Mouse (Mus musculus): ENCODE measurements around the gene Glipr2. TPM values are rescaled to one million over a fixed set of nuclear protein-coding genes. Genes with fewer than 3 reads are reported as not detected.

The Glipr2 gene
- total and polyA plus RNA-seq, 3 experiments, result 60.3 to 146 (median 62.8) TPM

Other genes starting within 250 kb of the Glipr2 start
- not detected in 2 replicates for gene Olfr71, start 247.1 kb upstream of the Glipr2 start, total RNA-seq (2012; rRNA removed)
- not detected in 2 replicates for gene Olfr71, start 247.1 kb upstream of the Glipr2 start, total RNA-seq (2014; rRNA removed)
- gene Olfr71, start 247.1 kb upstream of the Glipr2 start, polyA plus RNA-seq (2012; ENCODE audit: insufficient read length, low read depth), result not detected in 2 replicates
- not detected in 2 replicates for gene Hrct1, start 230.2 kb upstream of the Glipr2 start, total RNA-seq (2012; rRNA removed)
- not detected in 2 replicates for gene Hrct1, start 230.2 kb upstream of the Glipr2 start, total RNA-seq (2014; rRNA removed)
- not detected in 2 replicates for gene Hrct1, start 230.2 kb upstream of the Glipr2 start, polyA plus RNA-seq (2012; ENCODE audit: insufficient read length, low read depth)
- gene Spaar, start 227.4 kb upstream of the Glipr2 start, total RNA-seq (2012; rRNA removed), result not detected in 2 replicates
- not detected in 2 replicates for gene Spaar, start 227.4 kb upstream of the Glipr2 start, total RNA-seq (2014; rRNA removed)
- gene Spaar, start 227.4 kb upstream of the Glipr2 start, polyA plus RNA-seq (2012; ENCODE audit: insufficient read length, low read depth), result not detected in 2 replicates
- not detected in 2 replicates for gene Olfr159, start 186.4 kb upstream of the Glipr2 start, total RNA-seq (2012; rRNA removed)
- not detected in 2 replicates for gene Olfr159, start 186.4 kb upstream of the Glipr2 start, total RNA-seq (2014; rRNA removed)
- gene Olfr159, start 186.4 kb upstream of the Glipr2 start, polyA plus RNA-seq (2012; ENCODE audit: insufficient read length, low read depth), result not detected in 2 replicates
- gene Olfr156, start 133.5 kb upstream of the Glipr2 start, total RNA-seq (2012; rRNA removed), result not detected in 2 replicates
- not detected in 2 replicates for gene Olfr156, start 133.5 kb upstream of the Glipr2 start, total RNA-seq (2014; rRNA removed)
- not detected in 2 replicates for gene Olfr156, start 133.5 kb upstream of the Glipr2 start, polyA plus RNA-seq (2012; ENCODE audit: insufficient read length, low read depth)
- gene Olfr157, start 117.2 kb upstream of the Glipr2 start, total RNA-seq (2012; rRNA removed), result not detected in 2 replicates
- not detected in 2 replicates for gene Olfr157, start 117.2 kb upstream of the Glipr2 start, total RNA-seq (2014; rRNA removed)
- 0.03 TPM in 1 of 2 replicates, not detected in the other for gene Olfr157, start 117.2 kb upstream of the Glipr2 start, polyA plus RNA-seq (2012; ENCODE audit: insufficient read length, low read depth)
- not detected in 2 replicates for gene Olfr155, start 105.8 kb upstream of the Glipr2 start, total RNA-seq (2012; rRNA removed)
- not detected in 2 replicates for gene Olfr155, start 105.8 kb upstream of the Glipr2 start, total RNA-seq (2014; rRNA removed)
- not detected in 2 replicates for gene Olfr155, start 105.8 kb upstream of the Glipr2 start, polyA plus RNA-seq (2012; ENCODE audit: insufficient read length, low read depth)
- 0.55 and 0.68 TPM in 2 replicates for gene Reck, start 81.9 kb upstream of the Glipr2 start, total RNA-seq (2012; rRNA removed)
- gene Reck, start 81.9 kb upstream of the Glipr2 start, total RNA-seq (2014; rRNA removed), result 0.34 and 0.44 TPM in 2 replicates
- 1.4 and 1.8 TPM in 2 replicates for gene Reck, start 81.9 kb upstream of the Glipr2 start, polyA plus RNA-seq (2012; ENCODE audit: insufficient read length, low read depth)
- not detected in 2 replicates for gene Ccin, start 26.1 kb downstream of the Glipr2 start, total RNA-seq (2012; rRNA removed)
- gene Ccin, start 26.1 kb downstream of the Glipr2 start, total RNA-seq (2014; rRNA removed), result 0.11 TPM in 1 of 2 replicates, not detected in the other
- gene Ccin, start 26.1 kb downstream of the Glipr2 start, polyA plus RNA-seq (2012; ENCODE audit: insufficient read length, low read depth), result not detected in 2 replicates
- gene Clta, start 47.1 kb downstream of the Glipr2 start, total RNA-seq (2012; rRNA removed), result 301 and 349 TPM in 2 replicates
- gene Clta, start 47.1 kb downstream of the Glipr2 start, total RNA-seq (2014; rRNA removed), result 450 and 454 TPM in 2 replicates
- 454 and 493 TPM in 2 replicates for gene Clta, start 47.1 kb downstream of the Glipr2 start, polyA plus RNA-seq (2012; ENCODE audit: insufficient read length, low read depth)
- 31.6 and 37.1 TPM in 2 replicates for gene Gne, start 126.8 kb downstream of the Glipr2 start, total RNA-seq (2012; rRNA removed)
- 23.6 and 35.3 TPM in 2 replicates for gene Gne, start 126.8 kb downstream of the Glipr2 start, total RNA-seq (2014; rRNA removed)
- 34.4 and 35.5 TPM in 2 replicates for gene Gne, start 126.8 kb downstream of the Glipr2 start, polyA plus RNA-seq (2012; ENCODE audit: insufficient read length, low read depth)

Measured in CH12.LX (cell line).